11 mouse cellular contexts compared by ENCODE assay signal in the genomic region with DNA sequence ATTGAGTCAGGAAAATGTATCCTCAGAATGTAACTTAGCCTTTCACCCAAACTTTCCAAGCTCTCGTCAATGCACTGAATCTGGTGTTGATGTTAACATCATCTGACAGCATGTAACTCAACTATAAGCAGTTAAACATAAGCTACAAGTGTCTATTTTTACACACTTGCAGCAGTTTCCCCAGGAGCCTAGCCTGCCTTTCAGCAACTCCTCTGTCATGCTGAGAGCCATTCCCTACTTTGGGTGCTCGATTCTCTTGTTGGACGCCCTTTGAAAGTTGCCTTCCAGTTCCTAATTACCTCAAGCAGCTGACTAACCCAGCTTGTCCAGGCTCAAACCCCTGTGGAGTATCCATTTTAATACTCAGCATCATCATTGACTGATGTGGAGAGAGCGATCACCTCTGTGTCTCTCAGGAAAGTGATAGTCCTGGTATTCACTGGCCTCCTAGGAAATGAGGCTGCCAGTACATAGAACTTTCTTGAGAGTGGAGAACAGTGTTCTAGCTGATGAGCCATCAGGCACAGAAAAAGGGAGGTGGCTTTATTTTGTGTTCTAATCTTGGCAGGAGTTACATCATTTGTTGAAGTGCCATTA.
"Had no signal": no experiment of that assay in that cellular context is flagged by ENCODE, and none has a peak within 500 bp of the region (broad histone marks: within the 10 kb centered on the region; RNA-seq: fewer than 3 reads in every experiment).

No protein-coding gene starts in this region.

- H3K27me3 ChIP-seq: limb, embryonic 13.5 days; midbrain, embryonic 13.5 days; neural tube, embryonic 15.5 days had no signal

- H3K27ac ChIP-seq: kidney, postnatal 0 days; limb, embryonic 13.5 days; liver, embryonic 14.5 days; midbrain, embryonic 13.5 days; neural tube, embryonic 15.5 days had no signal

- H3K9ac ChIP-seq: limb, embryonic 13.5 days; liver, embryonic 14.5 days; midbrain, embryonic 13.5 days; neural tube, embryonic 15.5 days had no signal

- H3K9me3 ChIP-seq: limb, embryonic 13.5 days; midbrain, embryonic 13.5 days; neural tube, embryonic 15.5 days had no signal

- H3K36me3 ChIP-seq: limb, embryonic 13.5 days; midbrain, embryonic 13.5 days; neural tube, embryonic 15.5 days had no signal

- H3K4me3 ChIP-seq: limb, embryonic 13.5 days; midbrain, embryonic 13.5 days; neural tube, embryonic 15.5 days had no signal

- H3K4me1 ChIP-seq: midbrain, embryonic 13.5 days; neural tube, embryonic 15.5 days had no signal

- DNase-seq: kidney, postnatal 36 days; layer of hippocampus, adult 9-11 months; left cerebral cortex, postnatal 4 days; lung, adult 18-20 months; right cerebral cortex, postnatal 4 days; thymus, postnatal 36 days had no signal

- H3K4me2 ChIP-seq: limb, embryonic 13.5 days; midbrain, embryonic 13.5 days; neural tube, embryonic 15.5 days had no signal
